Mouse (Mus musculus) MEL (cell line): ENCODE results near the gene Sec24d. TPM values are rescaled to one million over a fixed set of nuclear protein-coding genes. Genes with fewer than 3 reads are reported as not detected.

Experiments
- DNase-seq: peaks from one replicate; pipeline ENCODE4 v3.0.0; 2011; ENCODE audit warnings: low read depth, low spot score
- H3K27ac ChIP-seq: 2 replicates; pipeline ENCODE4 v1.5.1; 2012; ENCODE audit warnings: low read depth, mild to moderate bottlenecking, control low read depth, low read length, moderate library complexity; ENCODE audit not compliant: control insufficient read depth
- H3K27me3 ChIP-seq, 2 experiments: fragments of 150-350 bp in 1 of 2; sonication (generic) in 1 of 2; 2 replicates each; pipeline ENCODE4 v1.6.1; 2012; ENCODE audit warnings: low read length in 2 of 2, mild to moderate bottlenecking in 2 of 2, improper control_type of control experiment in 1 of 2, moderate library complexity in 1 of 2; ENCODE audit not compliant: insufficient read depth in 2 of 2, control insufficient read depth in 1 of 2
- H3K36me3 ChIP-seq, 2 experiments: 2 replicates each; pipeline ENCODE4 v1.6.1; 2012 to 2014; ENCODE audit warnings: low read length in 2 of 2, improper control_type of control experiment in 1 of 2, inconsistent platforms in 1 of 2, mild to moderate bottlenecking in 1 of 2; ENCODE audit not compliant: insufficient read depth in 2 of 2, control insufficient read depth in 1 of 2
- H3K4me1 ChIP-seq, 2 experiments: fragments of 150-350 bp in 1 of 2; sonication (generic) in 1 of 2; 2 replicates each; pipeline ENCODE4 v1.6.1; 2012; ENCODE audit warnings: low read length in 2 of 2, improper control_type of control experiment in 1 of 2, mild to moderate bottlenecking in 1 of 2; ENCODE audit not compliant: insufficient read depth in 2 of 2, control insufficient read depth in 1 of 2
- H3K4me3 ChIP-seq, 2 experiments: fragments of 150-350 bp in 1 of 2; sonication (generic) in 1 of 2; 2 replicates each; pipeline ENCODE4 v1.5.1; 2012; ENCODE audit warnings: low read depth in 2 of 2, low read length in 2 of 2, mild to moderate bottlenecking in 2 of 2, moderate library complexity in 2 of 2, control low read depth in 1 of 2, improper control_type of control experiment in 1 of 2; ENCODE audit not compliant: control insufficient read depth in 1 of 2, insufficient read depth in 1 of 2
- H3K79me2 ChIP-seq: 2 replicates; pipeline ENCODE4 v1.6.1; 2012; ENCODE audit warnings: mild to moderate bottlenecking, low read length, moderate library complexity; ENCODE audit not compliant: control insufficient read depth, poor library complexity, insufficient read depth
- H3K9ac ChIP-seq: 2 replicates; pipeline ENCODE4 v1.6.1; 2012; ENCODE audit warnings: low read depth, mild to moderate bottlenecking, control low read depth, low read length, moderate library complexity; ENCODE audit not compliant: control insufficient read depth, poor library complexity, severe bottlenecking
- H3K9me3 ChIP-seq: fragments of 150-350 bp; sonication (generic); replicated peaks from 2 replicates; pipeline ENCODE4 v1.6.1; 2012; ENCODE audit warnings: mild to moderate bottlenecking, low read length, improper control_type of control experiment, moderate library complexity; ENCODE audit not compliant: insufficient read depth
- CHD1 ChIP-seq: IDR thresholded peaks from 2 replicates; pipeline ENCODE4 v1.6.1; 2012; ENCODE audit warnings: low read depth, mild to moderate bottlenecking, inconsistent platforms, low read length, improper control_type of control experiment
- CHD2 ChIP-seq: IDR thresholded peaks from 2 replicates; pipeline ENCODE4 v1.6.1; 2011; ENCODE audit warnings: low read length, improper control_type of control experiment
- EP300 ChIP-seq, 2 experiments: IDR thresholded peaks; 2 replicates each; pipeline ENCODE4 v1.6.1; 2011; ENCODE audit warnings: improper control_type of control experiment in 2 of 2, low read length in 2 of 2, low read depth in 1 of 2, mild to moderate bottlenecking in 1 of 2
- ETS1 ChIP-seq: IDR thresholded peaks from 2 replicates; pipeline ENCODE4 v1.6.1; 2012; ENCODE audit warnings: low read depth, mild to moderate bottlenecking, inconsistent platforms, low read length, improper control_type of control experiment, moderate library complexity
- GABPA ChIP-seq: IDR thresholded peaks from 2 replicates; pipeline ENCODE4 v1.6.1; 2012; ENCODE audit warnings: low read depth, mild to moderate bottlenecking, inconsistent platforms, low read length, improper control_type of control experiment, moderate library complexity
- HCFC1 ChIP-seq: IDR thresholded peaks from 2 replicates; pipeline ENCODE4 v1.6.1; 2012; ENCODE audit warnings: low read depth, mild to moderate bottlenecking, inconsistent platforms, low read length, improper control_type of control experiment, moderate library complexity
- JUND ChIP-seq: IDR thresholded peaks from 2 replicates; pipeline ENCODE4 v1.6.1; 2011; ENCODE audit warnings: low read depth, mild to moderate bottlenecking, improper control_type of control experiment, low read length
- KAT2A ChIP-seq: conservative IDR thresholded peaks from 2 replicates; pipeline ENCODE4 v1.6.1; 2012; ENCODE audit warnings: low read depth, low read length, improper control_type of control experiment, inconsistent platforms
- MAFK ChIP-seq: IDR thresholded peaks from 2 replicates; pipeline ENCODE4 v1.6.1; 2011; ENCODE audit warnings: low read depth, mild to moderate bottlenecking, low read length, improper control_type of control experiment, borderline replicate concordance
- MAZ ChIP-seq: IDR thresholded peaks from 2 replicates; pipeline ENCODE4 v1.6.1; 2012; ENCODE audit warnings: low read depth, mild to moderate bottlenecking, inconsistent platforms, low read length, improper control_type of control experiment
- MEF2A ChIP-seq: IDR thresholded peaks from 2 replicates; pipeline ENCODE4 v1.6.1; 2014; ENCODE audit warnings: low read depth, mild to moderate bottlenecking, inconsistent platforms, low read length, improper control_type of control experiment; ENCODE audit not compliant: poor library complexity, insufficient replicate concordance, severe bottlenecking; ENCODE audit errors: extremely low read depth
- MXI1 ChIP-seq: IDR thresholded peaks from 2 replicates; pipeline ENCODE4 v1.6.1; 2011; ENCODE audit warnings: mild to moderate bottlenecking, low read depth, low read length, improper control_type of control experiment
- MYB ChIP-seq: IDR thresholded peaks from 2 replicates; pipeline ENCODE4 v1.6.1; 2011; ENCODE audit warnings: mild to moderate bottlenecking, low read depth, low read length, improper control_type of control experiment
- MYC ChIP-seq: IDR thresholded peaks from 2 replicates; pipeline ENCODE4 v1.6.1; 2011; ENCODE audit warnings: low read depth, mild to moderate bottlenecking, low read length, improper control_type of control experiment, moderate library complexity
- NELFE ChIP-seq: IDR thresholded peaks from 2 replicates; pipeline ENCODE4 v1.6.1; 2011; ENCODE audit warnings: low read depth, low read length, improper control_type of control experiment
- POLR2A ChIP-seq, 2 experiments: IDR thresholded peaks; 2 replicates each; pipeline ENCODE4 v1.6.1; 2011 to 2012; ENCODE audit warnings: low read length in 2 of 2, mild to moderate bottlenecking in 2 of 2, control low read depth in 1 of 2, improper control_type of control experiment in 1 of 2, low read depth in 1 of 2, moderate library complexity in 1 of 2; ENCODE audit not compliant: control insufficient read depth in 1 of 2, insufficient read depth in 1 of 2, poor library complexity in 1 of 2
- POLR2AphosphoS2 ChIP-seq: IDR thresholded peaks from 2 replicates; pipeline ENCODE4 v1.6.1; 2011; ENCODE audit warnings: low read length, improper control_type of control experiment
- RAD21 ChIP-seq: IDR thresholded peaks from 2 replicates; pipeline ENCODE4 v1.6.1; 2011; ENCODE audit warnings: mild to moderate bottlenecking, low read depth, low read length, improper control_type of control experiment
- RCOR1 ChIP-seq: IDR thresholded peaks from 2 replicates; pipeline ENCODE4 v1.6.1; 2012; ENCODE audit warnings: low read depth, mild to moderate bottlenecking, inconsistent platforms, low read length, improper control_type of control experiment
- SIN3A ChIP-seq: IDR thresholded peaks from 2 replicates; pipeline ENCODE4 v1.6.1; 2012; ENCODE audit warnings: low read length, improper control_type of control experiment, inconsistent platforms
- SMC3 ChIP-seq: IDR thresholded peaks from 2 replicates; pipeline ENCODE4 v1.6.1; 2011; ENCODE audit warnings: low read depth, low read length, improper control_type of control experiment
- TAL1 ChIP-seq: IDR thresholded peaks from 2 replicates; pipeline ENCODE4 v1.6.1; 2012; ENCODE audit warnings: mild to moderate bottlenecking, inconsistent platforms, low read length, moderate library complexity, mixed read lengths
- UBTF ChIP-seq: IDR thresholded peaks from 2 replicates; pipeline ENCODE4 v1.6.1; 2012; ENCODE audit warnings: low read depth, mild to moderate bottlenecking, inconsistent platforms, low read length, improper control_type of control experiment, moderate library complexity, borderline replicate concordance; ENCODE audit not compliant: insufficient read depth
- ZC3H11A ChIP-seq: IDR thresholded peaks from 2 replicates; pipeline ENCODE4 v1.6.1; 2012; ENCODE audit warnings: low read depth, mild to moderate bottlenecking, inconsistent platforms, low read length, improper control_type of control experiment
- ZKSCAN1 ChIP-seq: IDR thresholded peaks from 2 replicates; pipeline ENCODE4 v1.6.1; 2012; ENCODE audit warnings: low read depth, mild to moderate bottlenecking, inconsistent platforms, low read length, improper control_type of control experiment, moderate library complexity
- ZMIZ1 ChIP-seq: IDR thresholded peaks from 2 replicates; pipeline ENCODE4 v1.6.1; 2012; ENCODE audit warnings: low read depth, mild to moderate bottlenecking, inconsistent platforms, low read length, improper control_type of control experiment, moderate library complexity
- ZNF384 ChIP-seq: IDR thresholded peaks from 2 replicates; pipeline ENCODE4 v1.6.1; 2012; ENCODE audit warnings: low read depth, mild to moderate bottlenecking, inconsistent platforms, low read length, improper control_type of control experiment
- polyA plus RNA-seq, 2 experiments: library from polyadenylated mRNA; stranded (reverse) in 1 of 2; unstranded in 1 of 2; fragments of >175 nt in 1 of 2; fragments of >200 nt in 1 of 2; gene quantifications; 2 replicates each; pipeline versions ENCODE4 v1.2.1 to v1.2.4; 2012; ENCODE audit warnings: low replicate concordance in 2 of 2, low read depth in 1 of 2; ENCODE audit not compliant: insufficient read length in 2 of 2, insufficient read depth in 1 of 2, missing spikeins in 1 of 2
- total RNA-seq: library from RNA; depleted of rRNA; stranded (reverse); fragments of 300-350 nt; gene quantifications from 2 replicates; pipeline ENCODE4 v1.2.3, GENCODE M21; 2012

Sec24d gene
- total and polyA plus RNA-seq, 3 experiments: 10.3 to 23.9 TPM; not detected in 1

GRCm38 (mm10) chr3:123267741-123268201 is 516 bp downstream of the Sec24d start:
- no peaks in the 10 kb centered on the region; the same call in 1 of the 2 replicates for H3K79me2 ChIP-seq
- peak overlapping the region; percentile 54 to 82 for H3K4me3 ChIP-seq
- no peak overlapping the region for H3K27ac ChIP-seq
- H3K9ac ChIP-seq: peak overlapping the region; percentile 70
- TF ChIP-seq GABPA (no peak), MXI1 (peak; percentile 27; the same call in 1 of the 2 replicates), UBTF (no peak), ZMIZ1 (no peak), POLR2AphosphoS2 (no peak), MAFK (no peak), POLR2A (IDR thresholded peaks at IDR 0.05; ENCODE audit: control insufficient read depth in 1 of 2, insufficient read depth in 1 of 2, low read depth in 1 of 2, low read length in 2 of 2, poor library complexity in 1 of 2) (0 out of 4 replicates have a peak, but pooled peaks of 1 of the 2 experiments have one; percentile 4), MYC (peak; percentile 28; the same call in 1 of the 2 replicates), SIN3A (peak; percentile 28), ZKSCAN1 (no peak), HCFC1 (no peak), MEF2A (no peak)
- no peaks in the 10 kb centered on the region for H3K9me3 ChIP-seq
- peak; percentile 78 for DNase-seq
- H3K27me3 ChIP-seq: no peaks in the 10 kb centered on the region
- peaks cover 0 to 3% of the 10 kb centered on the region in 2 experiments; a peak in 2 of 4 replicates for H3K36me3 ChIP-seq
- H3K4me1 ChIP-seq: peaks cover 0 to 2% of the 10 kb centered on the region in 2 experiments; a peak in 1 of 4 replicates

GRCm38 (mm10) chr3:123282866-123283615 is 15.8 kb downstream of the Sec24d start:
- Histone ChIP-seq H3K27me3 (no peaks in the 10 kb centered on the region), H3K27ac (no peak overlapping the region), H3K36me3 (peaks cover 0 to 2% of the 10 kb centered on the region in 2 experiments; a peak in 1 of 4 replicates), H3K9me3 (no peaks in the 10 kb centered on the region), H3K79me2 (no peaks in the 10 kb centered on the region), H3K4me3 (no peak overlapping the region), H3K9ac (no peak overlapping the region), H3K4me1 (peaks cover 0 to 8% of the 10 kb centered on the region in 2 experiments; a peak in 2 of 4 replicates)
- DNase-seq: peak; percentile 74
- TF ChIP-seq RCOR1 (no peak), CHD2 (no peak), CHD1 (no peak), MYB (no peak), ZNF384 (no peak), ETS1 (peak; percentile 70), SMC3 (no peak), KAT2A (no peak), MEF2A (no peak), ZKSCAN1 (no peak), EP300 (IDR thresholded peaks at IDR 0.05; ENCODE audit: low read depth in 1 of 2, low read length in 2 of 2) (peak in 1 of 2 experiments; percentile 63; a peak in 3 of 4 replicates), ZC3H11A (no peak), JUND (peak; percentile 99), POLR2AphosphoS2 (no peak), MAZ (no peak), MYC (peak; percentile 86), ZMIZ1 (no peak), HCFC1 (no peak), POLR2A (IDR thresholded peaks at IDR 0.05; ENCODE audit: control insufficient read depth in 1 of 2, insufficient read depth in 1 of 2, low read depth in 1 of 2, low read length in 2 of 2, poor library complexity in 1 of 2) (no peak), TAL1 (no peak), RAD21 (no peak), SIN3A (peak; percentile 52; the same call in 1 of the 2 replicates), NELFE (no peak), MAFK (no peak)
